Mouse (Mus musculus) inflammation-experienced regulatory T-cells, adult 16 weeks (primary cell): ENCODE results near the gene Gm21865. TPM values are rescaled to one million over a fixed set of nuclear protein-coding genes. Genes with fewer than 3 reads are reported as not detected.

Experiments
- polyA plus RNA-seq: library from polyadenylated mRNA; unstranded; fragments of 100-300 nt; shearing (Covaris generic); gene quantifications from one replicate; pipeline ENCODE4 v1.2.1, GENCODE M21; 2017

Gm21865 gene
- polyA plus RNA-seq: not detected

DNA sequence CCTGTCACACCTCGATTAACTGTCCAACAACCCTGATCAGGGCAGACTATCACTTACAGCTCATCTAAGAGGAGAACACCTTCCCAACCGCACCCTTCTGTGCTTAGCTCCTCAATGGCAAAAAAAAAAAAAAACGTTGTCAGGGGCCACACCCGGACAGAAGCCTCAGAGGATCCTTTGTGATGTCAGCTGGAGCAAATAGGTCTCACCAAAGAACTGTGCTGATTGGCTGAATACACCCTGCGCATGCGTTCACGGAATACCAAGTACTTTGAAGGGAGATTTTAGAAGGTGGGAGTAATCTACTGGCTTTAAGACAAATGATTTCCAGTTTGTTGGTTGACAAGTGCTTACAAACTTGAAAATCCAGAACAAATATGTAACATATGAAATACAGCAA is at the start of gene Gm21865:
Gm21865 (minus strand) TSS at position 101 of the 400 bp plus-strand sequence.

Other genes starting within 250 kb of the Gm21865 start
- not detected for gene Gm21882, start 64.6 kb upstream of the Gm21865 start, polyA plus RNA-seq